Comparison of ENCODE assay signal across 19 mouse cellular contexts in genomic region chr13:106317300-106317699, GRCm38 (mm10).
DNase-seq lines count a peak whose midpoint lies in the region; ATAC-seq and TF ChIP-seq lines count a peak whose summit lies in the region.
"Had no signal": no experiment of that assay in that cellular context is flagged by ENCODE, and none has a peak within 500 bp of the region (broad histone marks: within the 10 kb centered on the region; RNA-seq: fewer than 3 reads in every experiment).

No protein-coding gene starts in this region.

- H3K27ac ChIP-seq in lung, postnatal 0 days (ENCODE audit: low read length): no peak overlapping the region
- no peak overlapping the region for H3K27ac ChIP-seq in gastrocnemius, adult 2 months

- TF ChIP-seq CTCF in lung, postnatal 0 days (IDR thresholded peaks at IDR 0.05): no peak
- no peak for TF ChIP-seq CTCF in Patski (IDR thresholded peaks at IDR 0.05)
- no peak for TF ChIP-seq CTCF in gastrocnemius, adult 2 months (IDR thresholded peaks at IDR 0.05)

- peak; percentile 33; the same call in 1 of the 2 replicates for ATAC-seq in lung, postnatal 0 days
- ATAC-seq in Patski: peak; percentile 99
- ATAC-seq: activated CD4-positive, CD25-positive, alpha-beta regulatory T cell, adult 4 months; CD4-positive, CD25-positive, alpha-beta regulatory T cell, adult 4 months had no signal

- intact Hi-C loops in gastrocnemius, adult 2 months (cut with DNase I): no loop called here

- H3K4me3 ChIP-seq in lung, postnatal 0 days (ENCODE audit: low read depth, low read length): no peak overlapping the region
- no peak overlapping the region for H3K4me3 ChIP-seq in gastrocnemius, adult 2 months

- no peak overlapping the region for H3K4me2 ChIP-seq in lung, postnatal 0 days (replicated peaks; ENCODE audit: low read depth, low read length)

- TF ChIP-seq EP300 in lung, postnatal 0 days (IDR thresholded peaks at IDR 0.05): no peak

- CTCF ChIA-PET in Patski (lab: Charles Lee): no interaction called here

- H3K36me3 ChIP-seq in lung, postnatal 0 days (ENCODE audit: insufficient read depth, low read length): no peaks in the 10 kb centered on the region
- H3K36me3 ChIP-seq: G1E had no signal

- H3K9me3 ChIP-seq in lung, postnatal 0 days (ENCODE audit: low read length): no peaks in the 10 kb centered on the region
- H3K9me3 ChIP-seq: G1E had no signal

- 36% methylated on average over 2 of the region's 2 CpGs for WGBS in lung, postnatal 0 days

- H3K27me3 ChIP-seq in lung, postnatal 0 days (replicated peaks; ENCODE audit: insufficient read depth, low read length): no peaks in the 10 kb centered on the region
- H3K27me3 ChIP-seq in Patski: no peaks in the 10 kb centered on the region
- H3K27me3 ChIP-seq: CH12.LX had no signal

- no peak for DNase-seq in lung, postnatal 0 days (ENCODE audit: low spot score)
- no peak for DNase-seq in lung, postnatal 14 days
- DNase-seq in Patski (ENCODE audit: low read depth, low spot score): peak; percentile 15
- DNase-seq in gastrocnemius, adult 2 months: no peak
- DNase-seq: adrenal gland, adult 2 months; adrenal gland, adult 8-10 months; adrenal gland, postnatal 10 days; adrenal gland, postnatal 14 days; adrenal gland, postnatal 25 days; adrenal gland, postnatal 36 days; B cell, adult 2 months; cerebellum, adult 11 months; cerebellum, adult 11-12 months; cerebellum, adult 18-20 months; cerebellum, adult 2 months had no signal

- in situ Hi-C loops in Patski (cut with MboI; ENCODE audit: low pct_unique_long_range_greater_than_20kb): no loop called here

- no peak overlapping the region for H3K9ac ChIP-seq in lung, postnatal 0 days (replicated peaks; ENCODE audit: low read depth)

- POLR2A ChIA-PET in Patski (lab: Charles Lee): no interaction called here

- H3K4me1 ChIP-seq in lung, postnatal 0 days (ENCODE audit: insufficient read depth, low read depth, low read length): no peaks in the 10 kb centered on the region
